Mouse (Mus musculus): ENCODE results near the gene Coq6.

Coq6 gene

DNA sequence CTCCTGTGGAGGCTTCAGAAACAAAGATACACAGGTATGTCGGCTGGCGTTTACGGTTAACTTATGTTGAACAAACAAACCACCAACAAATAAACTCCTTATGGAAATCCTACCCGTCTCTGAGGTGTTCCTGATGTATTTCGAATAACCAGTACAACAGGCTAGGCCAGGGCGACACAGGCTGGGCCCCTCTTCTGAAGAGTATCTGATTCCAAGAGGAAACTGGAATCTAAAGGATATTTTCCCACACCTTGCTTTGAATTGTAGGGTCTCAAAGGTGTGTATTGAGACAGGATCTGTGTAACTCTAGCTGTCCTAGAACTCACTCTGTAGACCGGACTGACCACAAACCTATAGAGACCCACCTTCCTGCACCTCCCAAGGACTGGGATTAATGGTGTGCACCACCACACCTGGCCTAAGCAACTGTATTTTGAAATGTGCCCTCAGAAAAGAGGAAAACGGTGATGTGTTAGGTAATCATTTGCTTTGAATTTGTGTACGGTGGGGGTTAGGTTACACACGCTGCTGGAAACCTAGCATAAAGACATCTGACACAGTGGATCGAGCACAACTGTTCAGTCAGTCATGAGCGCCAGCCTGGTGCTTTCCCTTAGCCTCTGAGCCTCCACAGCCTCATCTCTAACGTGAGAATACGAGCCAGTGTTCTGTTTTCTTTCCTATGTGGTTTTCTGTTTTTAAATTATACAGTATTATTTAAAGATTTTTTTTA lies 35.7 kb downstream of the Coq6 start:
- DNase-seq (ENCODE audit: low spot score in 2 of 2) = no peak

DNA sequence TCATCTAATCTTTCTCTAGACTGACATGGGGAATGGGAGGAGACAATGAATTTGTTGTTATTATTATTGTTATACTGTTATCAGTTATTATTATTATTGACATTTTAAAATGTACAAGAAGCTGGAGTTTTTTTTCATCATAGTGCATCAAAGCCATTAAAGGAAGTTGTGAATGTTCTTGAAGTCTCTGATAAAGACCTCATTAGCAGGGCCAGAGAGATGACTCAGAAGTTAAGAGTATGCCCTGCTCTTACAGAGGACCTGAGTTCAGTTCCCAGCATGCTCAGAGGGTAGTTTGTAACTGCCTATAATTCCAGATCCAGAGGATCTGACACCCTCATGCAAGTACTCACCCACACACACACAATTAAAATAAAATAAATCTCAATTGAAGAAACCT lies 36.2 kb downstream of the Coq6 start:
- no peak for DNase-seq (ENCODE audit: low spot score in 2 of 2)

DNA sequence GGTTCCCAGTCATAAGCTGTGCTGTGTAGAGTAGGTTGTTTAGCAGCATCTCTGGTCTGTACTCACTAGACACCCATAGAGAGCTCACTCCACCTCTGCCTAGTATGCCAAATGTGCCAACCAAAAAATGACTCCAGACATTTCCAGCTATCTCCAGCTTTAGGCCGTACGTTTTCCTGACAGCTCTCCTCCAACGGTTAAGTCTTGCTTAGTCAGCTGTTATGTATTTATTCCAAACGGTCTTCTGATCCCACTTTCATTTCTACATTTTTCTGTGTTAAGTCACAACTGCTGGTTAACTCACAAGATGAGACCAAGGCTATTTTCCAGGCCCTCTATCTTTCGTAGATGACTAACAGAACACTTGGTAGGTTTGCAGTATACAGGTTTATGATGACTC lies 37.2 kb downstream of the Coq6 start:
- no peak for DNase-seq (ENCODE audit: low spot score in 2 of 2)

DNA sequence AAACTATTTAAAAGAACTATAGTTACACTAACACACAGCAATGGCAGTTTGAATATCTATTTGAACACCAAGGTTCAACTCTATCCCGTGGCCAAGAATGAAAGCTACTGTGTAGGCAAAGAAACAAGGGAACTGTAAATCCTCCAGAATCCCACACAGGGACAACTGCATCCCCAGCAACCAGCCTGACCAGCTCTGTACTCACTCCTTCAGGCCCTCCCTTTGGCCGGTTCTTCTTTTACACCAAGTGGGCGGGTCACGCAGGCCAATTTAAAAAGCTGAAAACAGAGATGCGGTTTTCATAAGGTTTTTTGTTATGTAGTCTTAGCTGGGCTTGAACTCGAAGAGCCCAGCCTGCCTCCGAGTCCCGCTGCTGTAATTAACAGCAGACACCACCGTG lies 37.7 kb downstream of the Coq6 start:
- DNase-seq (ENCODE audit: low spot score in 2 of 2) = no peak

DNA sequence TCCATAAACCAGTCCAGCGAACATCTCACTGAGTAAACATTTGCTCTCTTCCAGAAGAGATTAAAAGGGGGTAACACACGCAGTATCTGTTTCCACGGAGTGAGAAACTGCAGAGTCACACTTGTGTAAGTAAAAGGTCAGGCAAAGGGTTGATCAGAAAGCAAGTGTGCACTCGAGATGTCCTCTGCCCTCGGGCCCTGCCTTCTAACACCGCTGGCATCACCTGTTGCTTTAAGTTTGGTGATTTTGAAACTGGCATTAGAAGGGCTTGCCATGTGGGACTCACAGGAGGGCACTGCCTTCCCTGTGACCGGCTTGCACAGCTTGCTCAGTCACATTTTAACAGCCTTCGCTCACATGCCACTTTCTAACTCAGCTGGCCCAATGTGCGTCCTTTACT lies 38.2 kb downstream of the Coq6 start:
- no peak for DNase-seq (ENCODE audit: low spot score in 2 of 2)

DNA sequence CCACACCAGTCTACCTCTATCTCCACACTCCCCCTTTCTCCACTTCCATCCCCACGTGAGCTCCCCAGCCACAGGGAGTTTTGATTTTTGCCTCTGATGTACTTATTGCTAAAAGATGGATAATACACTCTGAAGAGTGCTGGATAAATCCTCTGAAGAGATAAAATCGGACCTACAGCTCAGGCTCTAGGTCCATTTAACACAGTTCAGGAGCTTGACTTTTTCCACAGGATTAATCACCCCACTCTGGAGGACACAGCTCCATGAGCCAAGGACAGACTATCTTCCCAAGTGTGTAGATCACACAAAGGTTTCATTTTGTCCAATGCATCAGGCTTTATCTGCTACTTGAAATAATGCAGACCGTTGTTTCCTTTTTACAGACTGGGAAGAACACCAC lies 38.6 kb downstream of the Coq6 start:
- no peak for DNase-seq (ENCODE audit: low spot score in 2 of 2)

DNA sequence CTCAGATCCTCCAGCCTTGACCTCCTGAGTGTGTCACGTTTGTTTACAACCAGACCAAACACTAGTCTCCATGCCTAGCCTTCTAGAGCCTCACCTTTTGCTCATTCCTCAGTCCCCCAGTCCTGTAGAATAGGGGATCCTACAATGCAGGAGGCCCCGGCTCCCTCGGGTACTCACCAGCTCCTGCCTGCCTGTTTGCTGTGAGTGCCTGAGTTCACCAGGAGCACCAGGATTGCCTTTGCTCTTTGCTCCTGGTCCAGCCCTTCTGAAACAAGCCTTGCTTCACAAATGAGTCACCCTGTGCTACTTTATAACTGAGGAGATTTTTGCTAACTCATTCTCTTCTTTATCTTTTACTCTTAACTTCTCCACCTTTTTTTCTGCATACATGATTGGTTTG lies 39.2 kb downstream of the Coq6 start:
- no peak for DNase-seq (ENCODE audit: low spot score in 2 of 2)

DNA sequence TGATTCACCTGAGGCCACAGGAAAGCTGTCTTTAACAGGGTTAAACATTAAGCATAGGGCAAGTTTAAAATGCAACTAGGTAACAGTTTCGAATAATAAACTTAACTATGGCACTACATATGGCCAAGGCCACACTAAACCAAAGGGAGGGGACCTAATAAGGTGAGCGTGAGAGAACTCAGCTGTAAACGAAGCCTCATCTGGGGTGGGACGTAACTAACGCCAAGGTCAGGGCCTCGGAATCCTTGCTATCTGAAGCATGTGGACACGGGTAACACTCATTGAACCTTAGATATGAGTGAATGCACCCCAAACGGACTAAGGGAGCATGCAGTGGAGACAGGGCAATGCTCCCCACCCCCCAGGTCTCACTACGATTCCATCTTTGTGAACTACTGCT lies 41.5 kb downstream of the Coq6 start:
- no peak for DNase-seq (ENCODE audit: low spot score in 2 of 2)

DNA sequence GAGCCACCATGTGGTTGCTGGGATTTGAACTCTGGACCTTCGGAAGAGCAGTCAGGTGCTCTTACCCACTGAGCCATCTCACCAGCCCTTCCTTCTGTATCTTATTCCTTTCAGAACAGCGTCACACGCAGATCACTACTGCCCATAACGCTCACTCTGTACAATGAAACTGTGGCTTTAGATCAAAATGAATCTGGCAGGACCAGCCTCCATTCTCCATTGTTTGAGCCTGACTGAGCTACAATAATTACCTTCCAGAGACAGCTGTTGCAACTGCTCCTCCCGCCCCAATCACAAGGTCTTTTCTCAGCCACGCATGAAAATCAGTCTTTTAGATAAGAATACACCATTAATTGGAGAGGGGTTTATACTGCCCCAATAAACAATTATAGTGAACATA lies 43.1 kb downstream of the Coq6 start:
- DNase-seq (ENCODE audit: low spot score in 2 of 2) = no peak

DNA sequence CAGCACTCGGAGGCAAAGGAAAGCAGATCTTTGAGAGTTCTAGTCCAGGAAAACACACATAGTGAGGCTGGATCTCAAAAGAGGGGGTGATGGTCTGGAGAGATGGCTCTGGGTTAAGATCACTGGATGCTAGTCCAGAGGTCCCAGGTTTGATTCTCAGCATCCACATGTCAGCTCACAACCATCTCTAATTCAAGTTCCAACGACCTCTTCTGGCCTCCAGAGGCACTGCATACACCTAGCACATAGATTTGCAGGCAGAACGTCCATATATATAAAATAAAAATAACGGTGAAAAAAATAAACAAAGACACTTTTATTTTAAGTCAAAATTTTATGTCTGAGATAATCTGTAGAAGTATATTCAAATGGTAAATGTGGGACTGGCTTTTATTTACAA lies 45.8 kb downstream of the Coq6 start:
- DNase-seq (ENCODE audit: low spot score in 2 of 2) = no peak

DNA sequence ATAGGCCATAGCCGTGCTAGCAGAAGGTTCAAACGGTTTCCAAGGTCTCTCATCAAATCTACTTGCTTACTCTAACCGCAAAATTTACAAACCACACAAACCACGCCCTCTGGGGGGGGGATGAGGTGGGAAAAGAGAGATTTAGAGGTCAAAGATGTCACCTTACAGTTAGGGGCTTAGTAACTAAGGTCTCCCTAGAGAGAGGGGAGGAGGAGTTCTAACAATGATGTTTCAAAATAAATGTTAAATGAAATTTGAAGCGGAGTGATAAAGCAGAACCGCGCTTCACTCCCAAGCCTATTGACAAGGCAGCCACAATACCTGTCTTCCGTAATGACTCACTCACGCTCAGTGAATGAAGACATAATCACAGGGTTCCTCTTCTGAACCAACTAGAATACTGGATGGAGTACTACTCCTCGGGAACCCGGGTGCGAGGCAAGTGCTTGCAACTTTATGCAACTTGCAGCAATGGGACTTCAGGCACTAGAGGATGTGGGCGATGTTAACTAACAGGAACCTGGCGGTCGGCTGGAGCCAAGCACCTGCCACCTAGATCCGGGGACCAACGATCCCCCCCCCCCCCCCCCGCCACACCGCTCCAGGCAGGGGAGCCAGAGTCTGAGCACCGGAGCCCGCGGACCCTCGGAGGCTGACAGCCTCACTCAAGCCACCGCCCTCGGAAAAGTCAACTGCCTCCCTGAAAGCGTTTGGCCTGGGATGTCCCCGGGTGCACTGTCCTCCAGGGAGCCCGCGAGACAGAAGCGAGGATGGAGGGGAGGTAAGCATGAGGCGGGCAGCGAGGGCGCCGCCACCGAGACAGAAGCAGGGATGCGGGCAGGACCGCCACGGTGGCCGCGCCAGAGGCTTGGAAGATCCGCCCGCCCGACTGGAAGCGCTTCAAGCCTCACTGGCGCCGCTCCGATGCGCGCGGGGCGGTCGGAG lies 46.7 kb downstream of the Coq6 start:
- peak in 1 of 2 experiments; percentile 65 for DNase-seq (ENCODE audit: low spot score in 2 of 2)

DNA sequence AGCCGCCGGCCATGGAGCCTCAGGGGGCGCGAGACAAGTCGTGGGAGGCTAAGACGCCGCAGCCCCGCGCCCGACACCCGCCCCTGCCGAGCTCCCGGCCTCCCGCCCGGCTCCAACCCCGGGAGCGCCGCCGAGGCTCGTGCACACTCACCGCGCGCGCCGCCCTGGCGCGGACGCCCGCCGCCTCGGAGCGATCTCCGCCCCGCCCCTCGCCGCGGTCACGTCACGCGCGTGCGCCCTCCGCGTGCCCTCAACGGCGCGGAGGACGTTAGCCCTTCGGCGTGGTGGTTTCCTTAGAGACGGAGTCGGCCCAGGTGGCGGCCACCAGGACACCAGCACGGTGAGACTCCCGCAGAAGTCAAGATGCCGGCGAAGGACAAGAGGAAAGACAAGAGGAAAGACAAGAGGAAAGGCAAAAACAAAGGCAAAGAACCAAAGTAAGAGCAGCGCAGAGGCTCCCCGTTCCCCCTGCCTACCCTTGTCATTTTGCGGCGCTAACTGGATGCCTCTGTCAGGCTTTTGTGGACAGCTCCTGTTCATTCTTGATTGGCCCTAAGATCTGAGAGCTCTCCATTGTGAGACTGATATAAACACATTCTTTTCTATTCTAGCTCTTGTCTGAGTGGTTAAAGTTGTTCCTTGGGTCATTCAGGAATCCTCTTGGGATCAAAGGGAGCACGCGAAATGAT lies 47.5 kb downstream of the Coq6 start, which contains the start of the genes Entpd5 and Bbof1:
Gene Entpd5 (minus strand): TSS at position 211 of the 689 bp plus-strand sequence.
Gene Bbof1 (plus strand): TSS at position 253 of the 689 bp plus-strand sequence.
- peak; percentile 89 to 95 for DNase-seq (ENCODE audit: low spot score in 2 of 2)

DNA sequence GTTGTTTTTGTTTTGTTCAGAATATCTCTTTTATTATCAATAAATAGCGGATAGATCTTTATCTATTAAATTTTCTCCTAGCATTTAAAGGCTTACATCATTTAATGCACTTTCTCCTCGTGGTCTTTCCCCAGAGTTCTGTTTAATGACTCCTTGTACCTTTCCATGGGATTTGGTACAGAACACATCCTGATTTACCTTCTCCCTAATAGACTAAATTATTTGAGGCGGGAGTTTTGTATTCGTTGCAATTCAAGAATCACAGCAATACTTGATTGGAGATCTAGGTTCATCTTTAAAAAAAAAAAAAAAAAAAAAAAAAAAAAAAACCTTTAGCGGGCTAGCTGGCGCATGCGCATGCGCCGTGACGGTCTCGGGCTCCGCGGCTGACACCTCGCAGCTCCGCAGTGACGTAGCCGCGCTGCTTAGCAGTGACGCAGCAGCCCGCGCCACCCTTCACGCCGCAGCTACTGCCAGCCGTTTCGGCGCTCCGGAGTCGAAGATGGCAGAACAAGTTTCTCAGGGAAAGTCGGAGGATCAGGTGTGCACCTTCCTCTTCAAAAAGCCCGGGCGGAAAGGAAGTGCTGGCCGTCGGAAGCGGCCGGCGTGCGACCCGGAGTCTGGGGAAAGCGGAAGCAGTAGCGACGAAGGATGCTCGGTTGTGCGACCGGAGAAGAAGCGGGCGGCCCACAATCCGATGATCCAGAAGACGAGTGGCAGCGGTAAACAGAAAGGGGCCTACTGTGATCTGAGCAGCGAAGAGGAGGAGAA lies 55.6 kb downstream of the Coq6 start, which contains the start of gene Rnf113a2:
Gene Rnf113a2 (plus strand): TSS at position 363 of the 771 bp plus-strand sequence.
- peak; percentile 86 to 93 for DNase-seq (ENCODE audit: low spot score in 2 of 2)

DNA sequence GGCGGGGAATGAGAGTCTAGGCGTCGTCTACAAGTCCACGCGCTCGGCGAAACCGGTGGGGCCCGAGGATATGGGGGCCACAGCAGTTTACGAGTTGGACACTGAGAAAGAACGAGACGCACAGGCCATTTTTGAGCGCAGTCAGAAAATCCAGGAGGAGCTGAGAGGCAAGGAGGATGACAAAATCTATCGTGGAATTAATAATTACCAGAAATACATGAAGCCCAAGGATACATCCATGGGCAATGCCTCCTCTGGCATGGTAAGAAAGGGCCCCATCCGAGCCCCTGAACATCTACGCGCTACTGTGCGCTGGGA lies 56.1 kb downstream of the Coq6 start:
- DNase-seq (ENCODE audit: low spot score in 2 of 2) = no peak

All from spleen, postnatal 4 days (tissue).